Mouse (Mus musculus) duodenum, adult 2 months (tissue): ENCODE results near the gene Gm13279. TPM values are rescaled to one million over a fixed set of nuclear protein-coding genes. Genes with fewer than 3 reads are reported as not detected.

ENCODE experiments used
- polyA plus RNA-seq: library from polyadenylated mRNA; depleted of rRNA; stranded (reverse); fragments of >200 nt; gene quantifications from 2 replicates; pipeline ENCODE4 v1.2.3, GENCODE M21; 2012; ENCODE audit warnings: low replicate concordance; rRNA removed

Gm13279 gene
- not detected in 2 replicates for polyA plus RNA-seq

GRCm38 (mm10) chr4:88797097-88797496 is at the start of gene Gm13279:
Gene Gm13279, plus strand, starts transcription at chr4:88797397.

GRCm38 (mm10) chr4:88754818-88755340 is 42.3 kb upstream of the Gm13279 start, which contains the start of gene Gm13271:
Gene Gm13271, plus strand, starts transcription at chr4:88754868.

GRCm38 (mm10) chr4:88759610-88760268 is 37.5 kb upstream of the Gm13279 start, which contains the start of gene Gm13283:
Gene Gm13283, plus strand, starts transcription at chr4:88760119.

GRCm38 (mm10) chr4:88773534-88773933 is 23.7 kb upstream of the Gm13279 start, which contains the start of gene Gm13290:
Gene Gm13290, plus strand, starts transcription at chr4:88773834.

GRCm38 (mm10) chr4:88776622-88777021 is 20.6 kb upstream of the Gm13279 start, which contains the start of gene Gm13289:
Gene Gm13289, plus strand, starts transcription at chr4:88776922.

GRCm38 (mm10) chr4:88779550-88779949 is 17.6 kb upstream of the Gm13279 start, which contains the start of gene Gm13272:
Gene Gm13272, plus strand, starts transcription at chr4:88779850.

GRCm38 (mm10) chr4:88781831-88782230 is 15.4 kb upstream of the Gm13279 start, which contains the start of gene Ifnz:
Gene Ifnz, plus strand, starts transcription at chr4:88782131.

GRCm38 (mm10) chr4:88785409-88785808 is 11.8 kb upstream of the Gm13279 start, which contains the start of gene Gm13276:
Gene Gm13276, plus strand, starts transcription at chr4:88785709.

GRCm38 (mm10) chr4:88788402-88788801 is 8.8 kb upstream of the Gm13279 start, which contains the start of gene Gm13277:
Gene Gm13277, plus strand, starts transcription at chr4:88788632.

GRCm38 (mm10) chr4:88791250-88791649 is 5.9 kb upstream of the Gm13279 start, which contains the start of gene Gm13278:
Gene Gm13278, plus strand, starts transcription at chr4:88791550.

GRCm38 (mm10) chr4:88793936-88794675 is 3.1 kb upstream of the Gm13279 start, which contains the start of gene Gm13275:
Gene Gm13275, plus strand, starts transcription at chr4:88794487.

GRCm38 (mm10) chr4:88799365-88799764 is 2.2 kb downstream of the Gm13279 start, which contains the start of gene Gm13285:
Gene Gm13285, plus strand, starts transcription at chr4:88799665.

GRCm38 (mm10) chr4:88802954-88803353 is 5.8 kb downstream of the Gm13279 start, which contains the start of gene Gm13287:
Gene Gm13287, plus strand, starts transcription at chr4:88803254.

GRCm38 (mm10) chr4:88805231-88805630 is 8.0 kb downstream of the Gm13279 start, which contains the start of gene Gm13288:
Gene Gm13288, plus strand, starts transcription at chr4:88805531.

GRCm38 (mm10) chr4:88815928-88816327 is 18.7 kb downstream of the Gm13279 start, which contains the start of gene Ifna7:
Gene Ifna7, plus strand, starts transcription at chr4:88816228.

GRCm38 (mm10) chr4:88819659-88820058 is 22.5 kb downstream of the Gm13279 start, which contains the start of gene Ifna11:
Gene Ifna11, plus strand, starts transcription at chr4:88819959.

GRCm38 (mm10) chr4:88827116-88827515 is 29.9 kb downstream of the Gm13279 start, which contains the start of gene Ifna6:
Gene Ifna6, plus strand, starts transcription at chr4:88827416.

GRCm38 (mm10) chr4:88835225-88835624 is 38.0 kb downstream of the Gm13279 start, which contains the start of gene Ifna5:
Gene Ifna5, plus strand, starts transcription at chr4:88835525.

GRCm38 (mm10) chr4:88841438-88841911 is 44.3 kb downstream of the Gm13279 start, which contains the start of gene Ifna4:
Gene Ifna4, plus strand, starts transcription at chr4:88841861.

